Mouse (Mus musculus) gastrocnemius, postnatal 36 days (tissue): ENCODE data around the gene Fgfrl1. TPM values are rescaled to one million over a fixed set of nuclear protein-coding genes. Genes with fewer than 3 reads are reported as not detected.
A peak's percentile ranks its signal among the peaks of the same experiment; 100 is the strongest.

Experiments
- DNase-seq, 2 experiments: peaks; one replicate each; pipeline ENCODE4 v3.0.0; 2022
- intact Hi-C: fragments of 180-260 bp; cut with DNase I; formaldehyde crosslinking; loops from one replicate; pipeline ENCODE4 v1.15.1; 2025
- long read RNA-seq, 2 experiments: library from polyadenylated mRNA; stranded (forward); transcript quantifications; one replicate each; pipeline ENCODE4 v2.0.0; 2021
- total RNA-seq, 2 experiments: library from RNA; stranded (reverse); gene quantifications; 2 replicates each; pipeline ENCODE4 v1.2.3; 2021

The Fgfrl1 gene
- total RNA-seq = 10 to 100 TPM; 25.6 to 34.7 TPM
- long read RNA-seq, experiment 1, transcript Fgfrl1-201 (7 exons, 2,329 nt) = major isoform, 5 of 13 reads
- long read RNA-seq, experiment 1, partial matches to known transcripts = 1 of 13 reads
- long read RNA-seq, experiment 1, other reads (novel, unspliced or antisense) = 6 of 13 reads
- long read RNA-seq, experiment 2, transcript Fgfrl1-201 (7 exons, 2,329 nt) = major isoform, 15 of 25 reads
- long read RNA-seq, experiment 2, partial matches to known transcripts = 0 of 25 reads
- long read RNA-seq, experiment 2, other reads (novel, unspliced or antisense) = 8 of 25 reads

GRCm38 (mm10) chr5:108692271-108692670, at the start of gene Fgfrl1:
Gene Fgfrl1 (plus strand): TSS chr5:108692382.
- peak; percentile 45 to 53 for DNase-seq
- intact Hi-C loops = loop anchor here (2.0 kb wide), 1 partner anchor 35 kb away; no protein-coding TSS in a partner anchor

GRCm38 (mm10) chr5:108643674-108644073, 48.5 kb upstream of the Fgfrl1 start:
- intact Hi-C loops = no loop called here
- no peak for DNase-seq

- intact Hi-C loops = no loop called here
- no peak for DNase-seq
These were observed 46.4 kb upstream of the Fgfrl1 start for GRCm38 (mm10) chr5:108645651-108646342.

- intact Hi-C loops = no loop called here
- no peak for DNase-seq
These were observed 45.9 kb upstream of the Fgfrl1 start for GRCm38 (mm10) chr5:108646343-108646660.

GRCm38 (mm10) chr5:108647311-108647710, 44.9 kb upstream of the Fgfrl1 start:
- intact Hi-C loops = no loop called here
- no peak for DNase-seq

- DNase-seq = no peak
- intact Hi-C loops = no loop called here
These were observed 44.2 kb upstream of the Fgfrl1 start for GRCm38 (mm10) chr5:108647820-108648465.

- intact Hi-C loops = no loop called here
- DNase-seq = no peak
These were observed 43.1 kb upstream of the Fgfrl1 start for GRCm38 (mm10) chr5:108648937-108649576.

GRCm38 (mm10) chr5:108650341-108650740, 41.8 kb upstream of the Fgfrl1 start:
- DNase-seq = no peak
- intact Hi-C loops = loop anchor here (5.0 kb wide), 1 partner anchor 223 kb away; no protein-coding TSS in a partner anchor

GRCm38 (mm10) chr5:108651136-108651720, 41.0 kb upstream of the Fgfrl1 start:
- no peak for DNase-seq
- intact Hi-C loops = loop anchor here (5.0 kb wide), 1 partner anchor 224 kb away; no protein-coding TSS in a partner anchor

- intact Hi-C loops = loop anchor here (5.0 kb wide), 1 partner anchor 225 kb away; no protein-coding TSS in a partner anchor
- DNase-seq = no peak
These were observed 40.4 kb upstream of the Fgfrl1 start for GRCm38 (mm10) chr5:108651823-108652222.

GRCm38 (mm10) chr5:108653341-108653740, 38.8 kb upstream of the Fgfrl1 start:
- no peak for DNase-seq
- intact Hi-C loops = loop anchor here (5.0 kb wide), 1 partner anchor 226 kb away; no protein-coding TSS in a partner anchor

GRCm38 (mm10) chr5:108654444-108654990, 37.7 kb upstream of the Fgfrl1 start:
- intact Hi-C loops = loop anchor here (5.0 kb wide), 1 partner anchor 227 kb away; no protein-coding TSS in a partner anchor
- no peak for DNase-seq

GRCm38 (mm10) chr5:108655381-108655780, 36.8 kb upstream of the Fgfrl1 start:
- no peak for DNase-seq
- intact Hi-C loops = no loop called here

GRCm38 (mm10) chr5:108655891-108656650, 36.1 kb upstream of the Fgfrl1 start:
- DNase-seq = no peak
- intact Hi-C loops = no loop called here

GRCm38 (mm10) chr5:108657406-108657805, 34.8 kb upstream of the Fgfrl1 start:
- intact Hi-C loops = no loop called here
- DNase-seq = no peak

- intact Hi-C loops = no loop called here
- DNase-seq = peak in 1 of 2 experiments; percentile 10
These were observed 33.6 kb upstream of the Fgfrl1 start for GRCm38 (mm10) chr5:108658611-108659010.

- DNase-seq = no peak
- intact Hi-C loops = no loop called here
These were observed 32.2 kb upstream of the Fgfrl1 start, which contains the start of gene Idua for GRCm38 (mm10) chr5:108659698-108660631. Gene Idua (plus strand): TSS chr5:108660331.

- intact Hi-C loops = no loop called here
- DNase-seq = peak; percentile 84 to 88
These were observed 31.4 kb upstream of the Fgfrl1 start for GRCm38 (mm10) chr5:108660632-108661268.
